Mouse (Mus musculus): Measurements from ENCODE around the gene Ephb3. TPM values are rescaled to one million over a fixed set of nuclear protein-coding genes. Genes with fewer than 3 reads are reported as not detected.

Gene Ephb3
- total RNA-seq, 2 experiments from 2014 or later, result 22.4 to 23.4 TPM

DNA sequence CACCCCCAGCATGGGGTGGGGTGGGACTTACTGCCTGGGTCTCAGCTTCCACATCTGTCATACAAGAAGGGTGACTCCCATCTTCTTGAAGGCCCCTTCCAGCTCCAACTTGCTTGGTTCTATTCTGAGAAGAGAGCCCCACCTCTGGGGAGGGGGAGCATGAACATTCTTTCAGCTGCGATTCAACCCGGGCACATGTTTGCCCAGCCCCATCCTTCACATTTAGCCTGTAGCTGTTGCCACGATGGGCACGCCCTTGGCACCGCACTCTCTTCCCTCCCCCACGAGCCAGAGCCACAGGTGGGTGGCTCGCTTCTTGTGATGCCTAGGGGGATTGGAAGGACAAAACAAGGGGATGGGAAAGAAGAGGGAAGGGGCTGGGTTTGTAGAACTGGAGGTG, 40.8 kb downstream of the Ephb3 start:
- DNase-seq (ENCODE audit: low spot score in 2 of 2), result no peak

DNA sequence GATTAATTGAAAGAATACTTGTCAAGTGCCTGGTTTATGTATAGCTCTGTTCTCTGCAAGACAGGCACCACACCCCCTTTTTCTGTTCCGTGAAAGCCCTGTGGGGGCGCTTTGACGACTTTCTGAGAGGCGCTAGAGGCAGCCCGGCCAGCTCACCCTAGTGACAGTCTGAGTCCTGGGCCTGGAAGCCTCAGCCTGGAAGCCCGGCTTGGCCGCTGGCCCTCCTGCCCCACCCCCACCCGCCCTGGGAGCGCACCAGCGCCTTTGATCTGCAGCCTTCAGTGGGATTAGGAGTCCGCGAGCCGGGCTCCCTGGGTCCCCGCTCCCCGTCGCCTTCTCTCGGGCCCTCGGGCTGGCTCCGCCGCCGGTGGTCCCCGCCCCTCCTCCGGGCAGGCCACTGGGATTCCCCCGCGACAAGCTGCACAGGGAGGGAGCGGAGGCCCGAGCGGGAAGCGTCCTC, 41.4 kb downstream of the Ephb3 start:
- DNase-seq (ENCODE audit: low spot score in 2 of 2), result peak; percentile 77 to 87

GRCm38 (mm10) chr16:21246391-21247036, 42.0 kb downstream of the Ephb3 start:
- peak; percentile 56 to 66 for DNase-seq (ENCODE audit: low spot score in 2 of 2)

GRCm38 (mm10) chr16:21247037-21247432, 42.5 kb downstream of the Ephb3 start:
- DNase-seq (ENCODE audit: low spot score in 2 of 2), result no peak

- peak; percentile 45 to 58 for DNase-seq (ENCODE audit: low spot score in 2 of 2)
Measured at GRCm38 (mm10) chr16:21247871-21248712, 43.5 kb downstream of the Ephb3 start.

DNA sequence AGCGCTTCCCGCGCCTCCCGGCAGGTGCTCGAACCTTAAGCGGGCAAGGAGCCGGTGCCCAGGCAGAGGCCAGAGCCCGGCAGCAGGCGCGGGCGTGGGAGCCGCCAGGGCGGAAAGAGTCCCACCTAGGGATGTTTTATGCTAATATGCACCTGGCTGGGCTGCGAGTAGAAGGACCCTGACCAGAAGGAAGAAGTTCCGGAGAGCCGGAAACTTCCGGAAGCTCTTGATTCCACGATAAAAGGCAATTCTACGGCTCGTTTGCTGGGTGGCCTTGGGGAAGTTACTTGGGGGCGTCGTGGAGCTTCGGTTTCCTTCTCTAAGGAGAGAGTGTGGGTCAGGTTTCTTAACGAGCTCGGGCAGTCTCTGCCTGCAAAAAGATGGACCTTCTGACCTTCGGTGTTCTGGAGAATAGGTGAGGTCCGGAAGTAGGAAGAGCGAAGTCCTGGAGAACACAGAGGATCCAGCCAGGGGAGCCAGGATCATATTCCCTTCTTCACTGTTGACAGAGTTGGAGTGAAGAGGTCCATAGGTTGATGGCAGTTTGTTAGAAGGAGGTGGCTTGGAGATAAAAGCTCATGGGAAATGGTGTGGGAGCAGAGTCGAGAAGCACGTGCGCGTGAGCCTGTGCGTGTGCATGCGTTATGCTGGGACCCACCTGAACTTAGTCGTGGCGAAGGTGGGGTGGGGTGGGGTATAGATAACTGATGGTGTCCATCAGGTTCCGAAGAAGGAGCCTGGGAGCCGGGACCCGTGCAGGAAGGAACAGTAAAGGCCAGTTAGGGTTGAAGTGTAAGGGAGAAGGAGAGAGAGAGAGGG, 44.4 kb downstream of the Ephb3 start:
- DNase-seq (ENCODE audit: low spot score in 2 of 2), result no peak

- DNase-seq (ENCODE audit: low spot score in 2 of 2), result no peak
Measured at GRCm38 (mm10) chr16:21252401-21252955, 47.9 kb downstream of the Ephb3 start.

GRCm38 (mm10) chr16:21255574-21256304, 51.2 kb downstream of the Ephb3 start:
- DNase-seq (ENCODE audit: low spot score in 2 of 2), result no peak

- no peak for DNase-seq (ENCODE audit: low spot score in 2 of 2)
Measured at GRCm38 (mm10) chr16:21256514-21257305, 52.2 kb downstream of the Ephb3 start.

GRCm38 (mm10) chr16:21265417-21265816, 60.9 kb downstream of the Ephb3 start:
- no peak for DNase-seq (ENCODE audit: low spot score in 2 of 2)

DNA sequence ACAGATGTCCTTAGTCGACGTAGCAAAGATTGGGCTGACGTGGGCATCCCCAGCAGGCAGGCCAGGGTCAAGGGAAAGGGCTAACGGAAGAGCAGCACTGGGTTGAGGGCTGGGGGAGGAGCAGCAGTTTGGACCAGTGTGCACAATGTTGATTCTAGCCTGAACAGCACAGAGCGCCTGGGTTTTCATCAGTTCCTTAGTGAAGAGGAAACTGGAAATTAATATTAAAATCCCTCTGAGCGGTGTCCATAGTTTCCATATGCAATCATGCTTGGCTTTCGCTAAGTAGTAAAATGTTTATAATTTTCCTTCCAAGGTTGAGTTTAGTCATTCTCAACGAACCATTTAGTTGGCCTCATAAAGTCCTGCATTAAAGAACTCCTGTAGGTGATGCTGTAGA, 65.2 kb downstream of the Ephb3 start:
- DNase-seq (ENCODE audit: low spot score in 2 of 2), result no peak

DNA sequence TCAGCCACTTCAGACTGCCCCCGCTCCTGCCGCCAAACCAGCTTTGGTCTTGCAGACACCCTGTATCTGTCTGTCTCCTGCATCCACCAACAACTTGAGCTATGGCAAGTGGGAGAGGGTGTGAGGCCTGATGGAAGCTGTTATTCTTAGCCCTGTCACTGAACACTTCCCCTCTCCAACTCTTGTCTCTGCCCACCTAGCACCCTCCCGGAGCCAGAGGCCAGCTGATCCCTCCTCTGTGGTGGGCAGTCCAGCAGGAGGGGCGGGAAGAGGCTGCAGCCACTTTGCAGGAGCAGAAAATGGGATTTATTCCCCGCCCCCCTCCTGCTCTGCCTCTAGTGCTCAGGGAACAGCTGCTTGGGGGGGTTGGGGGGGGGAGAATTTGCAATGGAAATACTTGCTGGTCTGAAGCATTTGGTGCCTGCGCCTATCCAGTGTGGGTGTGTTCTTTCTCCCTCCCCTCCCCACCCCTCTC, 67.3 kb downstream of the Ephb3 start:
- no peak for DNase-seq (ENCODE audit: low spot score in 2 of 2)

DNA sequence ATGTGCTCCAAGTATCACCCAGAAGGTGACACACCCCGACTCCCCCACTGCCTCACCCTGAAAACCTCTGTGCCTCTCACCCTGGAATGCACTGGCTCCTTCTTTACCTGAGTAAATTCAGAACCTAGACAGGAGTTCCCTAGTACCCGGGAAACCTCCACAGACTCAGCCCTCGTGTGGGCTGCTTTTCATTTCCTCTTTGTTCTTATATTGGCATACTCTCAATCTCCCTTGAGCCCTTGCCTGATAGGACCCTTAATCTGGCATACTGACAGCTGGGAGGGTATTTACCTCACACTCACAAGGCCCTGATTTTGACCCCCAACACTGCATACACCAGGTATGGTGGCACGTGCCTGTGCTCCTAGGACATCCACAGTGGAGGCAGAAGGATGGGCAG, 68.2 kb downstream of the Ephb3 start:
- no peak for DNase-seq (ENCODE audit: low spot score in 2 of 2)

Small RNA genes within 50 kb of the gene (microRNA-seq; reads per million reads assigned to microRNA genes)
- gene Mir7680, result not detected

Other genes with a start within 250 kb of the Ephb3 start
- not detected for gene Teddm3, start 50.8 kb upstream of the Ephb3 start, total RNA-seq (2021)
- gene Vps8, start 218.4 kb downstream of the Ephb3 start, total RNA-seq (2021), result 10 to 100 TPM; 14.2 to 17.3 TPM